26 mouse cellular contexts compared by ENCODE assay signal in genomic region chr13:81975878-81976277, GRCm38 (mm10).
DNase-seq lines count a peak whose midpoint lies in the region; ATAC-seq lines count a peak whose summit lies in the region.
"Had no signal": no experiment of that assay in that cellular context is flagged by ENCODE, and none has a peak within 500 bp of the region (broad histone marks: within the 10 kb centered on the region; RNA-seq: fewer than 3 reads in every experiment).

No protein-coding gene starts in this region.

- H3K9ac ChIP-seq in kidney, embryonic 15.5 days, result no peak overlapping the region
- no peak overlapping the region for H3K9ac ChIP-seq in midbrain, embryonic 14.5 days (replicated peaks; ENCODE audit: low read length)
- H3K9ac ChIP-seq in midbrain, embryonic 11.5 days (ENCODE audit: low read length), result no peak overlapping the region
- no peak overlapping the region for H3K9ac ChIP-seq in midbrain, embryonic 15.5 days
- H3K9ac ChIP-seq: forebrain, embryonic 15.5 days; heart, embryonic 13.5 days; hindbrain, embryonic 15.5 days; limb, embryonic 13.5 days; neural tube, embryonic 15.5 days had no signal

- DNase-seq in cerebellum, postnatal 14 days, result peak; percentile 31 to 35
- no peak for DNase-seq in cerebellum, adult 11-12 months
- peak; percentile 26 for DNase-seq in kidney, postnatal 10 days
- peak; percentile 63 for DNase-seq in midbrain, embryonic 14.5 days
- no peak for DNase-seq in midbrain, embryonic 11.5 days (ENCODE audit: low spot score, missing footprints)
- DNase-seq in heart, adult 9 months (ENCODE audit: low spot score in 2 of 2), result no peak
- DNase-seq: adrenal gland, adult 8-10 months; cerebellum, adult 9-11 months; heart, adult 2 months; heart, postnatal 10 days; kidney, adult 8-10 months; kidney, postnatal 14 days; right cerebral cortex, postnatal 25 days; spleen, adult 18-20 months; thymus, postnatal 14 days had no signal

- no peaks in the 10 kb centered on the region for H3K9me3 ChIP-seq in kidney, embryonic 15.5 days (replicated peaks)
- H3K9me3 ChIP-seq in midbrain, embryonic 14.5 days (ENCODE audit: control insufficient read depth, low read length), result no peaks in the 10 kb centered on the region
- H3K9me3 ChIP-seq in midbrain, embryonic 11.5 days (ENCODE audit: control insufficient read depth, low read length), result no peaks in the 10 kb centered on the region
- H3K9me3 ChIP-seq in midbrain, embryonic 15.5 days, result no peaks in the 10 kb centered on the region
- H3K9me3 ChIP-seq: forebrain, embryonic 15.5 days; G1E; heart, embryonic 13.5 days; hindbrain, embryonic 15.5 days; limb, embryonic 13.5 days; neural tube, embryonic 15.5 days had no signal

- WGBS in kidney, embryonic 15.5 days, result 56% methylated on average over 2 of the region's 2 CpGs
- 43% methylated on average over 2 of the region's 2 CpGs for whole genome bisulfite sequencing in midbrain, embryonic 14.5 days
- WGBS in midbrain, embryonic 11.5 days, result 75% methylated on average over 2 of the region's 2 CpGs
- WGBS in midbrain, embryonic 15.5 days, result 32% methylated on average over 2 of the region's 2 CpGs

- H3K27ac ChIP-seq in kidney, embryonic 15.5 days, result no peak overlapping the region
- no peak overlapping the region for H3K27ac ChIP-seq in midbrain, embryonic 14.5 days (replicated peaks; ENCODE audit: low read depth, low read length)
- no peak overlapping the region for H3K27ac ChIP-seq in midbrain, embryonic 11.5 days (ENCODE audit: low read depth, low read length)
- H3K27ac ChIP-seq in midbrain, embryonic 15.5 days, result no peak overlapping the region
- H3K27ac ChIP-seq: forebrain, embryonic 15.5 days; heart, adult 2 months; heart, embryonic 13.5 days; hindbrain, embryonic 15.5 days; limb, embryonic 13.5 days; macrophage; neural tube, embryonic 15.5 days had no signal

- no peaks in the 10 kb centered on the region for H3K4me1 ChIP-seq in kidney, embryonic 15.5 days
- H3K4me1 ChIP-seq in midbrain, embryonic 14.5 days (ENCODE audit: control insufficient read depth, insufficient read depth, low read length), result no peaks in the 10 kb centered on the region
- no peaks in the 10 kb centered on the region for H3K4me1 ChIP-seq in midbrain, embryonic 11.5 days (ENCODE audit: control insufficient read depth, insufficient read depth, low read length)
- H3K4me1 ChIP-seq in midbrain, embryonic 15.5 days, result no peaks in the 10 kb centered on the region
- H3K4me1 ChIP-seq: forebrain, embryonic 15.5 days; heart, embryonic 13.5 days; hindbrain, embryonic 15.5 days; limb, embryonic 13.5 days; neural tube, embryonic 15.5 days had no signal

- no peak for ATAC-seq in kidney, embryonic 15.5 days (replicated peaks; ENCODE audit: low FRiP score)
- no peak for ATAC-seq in midbrain, embryonic 14.5 days (ENCODE audit: low FRiP score, low TSS enrichment)
- ATAC-seq in midbrain, embryonic 11.5 days (ENCODE audit: low FRiP score), result no peak
- peak; percentile 78; the same call in 1 of the 2 replicates for ATAC-seq in midbrain, embryonic 15.5 days (replicated peaks)
- ATAC-seq: forebrain, embryonic 15.5 days; lung, postnatal 0 days had no signal

- no peaks in the 10 kb centered on the region for H3K36me3 ChIP-seq in kidney, embryonic 15.5 days
- no peaks in the 10 kb centered on the region for H3K36me3 ChIP-seq in midbrain, embryonic 14.5 days (ENCODE audit: control insufficient read depth, insufficient read depth, low read length)
- no peaks in the 10 kb centered on the region for H3K36me3 ChIP-seq in midbrain, embryonic 11.5 days (ENCODE audit: control insufficient read depth, insufficient read depth, low read length)
- H3K36me3 ChIP-seq in midbrain, embryonic 15.5 days (replicated peaks), result no peaks in the 10 kb centered on the region
- H3K36me3 ChIP-seq: forebrain, embryonic 15.5 days; G1E; heart, embryonic 13.5 days; hindbrain, embryonic 15.5 days; limb, embryonic 13.5 days; neural tube, embryonic 15.5 days had no signal

- H3K27me3 ChIP-seq in kidney, embryonic 15.5 days, result no peaks in the 10 kb centered on the region
- no peaks in the 10 kb centered on the region for H3K27me3 ChIP-seq in midbrain, embryonic 14.5 days (ENCODE audit: control insufficient read depth, insufficient read depth, low read length)
- no peaks in the 10 kb centered on the region for H3K27me3 ChIP-seq in midbrain, embryonic 11.5 days (ENCODE audit: control insufficient read depth, insufficient read depth, low read length)
- no peaks in the 10 kb centered on the region for H3K27me3 ChIP-seq in midbrain, embryonic 15.5 days (replicated peaks)
- H3K27me3 ChIP-seq: forebrain, embryonic 15.5 days; heart, embryonic 13.5 days; hindbrain, embryonic 15.5 days; limb, embryonic 13.5 days; neural tube, embryonic 15.5 days had no signal

- H3K4me3 ChIP-seq in kidney, embryonic 15.5 days (replicated peaks), result no peak overlapping the region
- H3K4me3 ChIP-seq in midbrain, embryonic 14.5 days (replicated peaks; ENCODE audit: low read depth, low read length), result no peak overlapping the region
- no peak overlapping the region for H3K4me3 ChIP-seq in midbrain, embryonic 11.5 days (ENCODE audit: low read depth, low read length)
- no peak overlapping the region for H3K4me3 ChIP-seq in midbrain, embryonic 15.5 days
- H3K4me3 ChIP-seq: forebrain, embryonic 15.5 days; heart, adult 2 months; heart, embryonic 13.5 days; hindbrain, embryonic 15.5 days; limb, embryonic 13.5 days; neural tube, embryonic 15.5 days had no signal

- H3K4me2 ChIP-seq in kidney, embryonic 15.5 days, result no peak overlapping the region
- no peak overlapping the region for H3K4me2 ChIP-seq in midbrain, embryonic 14.5 days (ENCODE audit: low read length)
- no peak overlapping the region for H3K4me2 ChIP-seq in midbrain, embryonic 11.5 days
- no peak overlapping the region for H3K4me2 ChIP-seq in midbrain, embryonic 15.5 days
- H3K4me2 ChIP-seq: forebrain, embryonic 15.5 days; heart, embryonic 13.5 days; hindbrain, embryonic 15.5 days; limb, embryonic 13.5 days; liver, embryonic 11.5 days; neural tube, embryonic 15.5 days had no signal

Comparison
In these comparisons a context has a peak if more than half of its experiments do, and no peak if none do; other contexts are left out.
1. DNase-seq: peak in cerebellum, postnatal 14 days (2 of 2), kidney, postnatal 10 days (single experiment) and midbrain, embryonic 14.5 days (single experiment); none in cerebellum, adult 11-12 months (single experiment), midbrain, embryonic 11.5 days (single experiment) and heart, adult 9 months (0 of 2).